Mouse (Mus musculus) cerebellum, adult 2 months (tissue): ENCODE measurements around the gene Setd1a.

ENCODE experiments used
- CTCF ChIP-seq: fragments of 200-500 bp; IDR thresholded peaks from 2 replicates; pipeline ENCODE4 v1.5.1; 2011; ENCODE audit warnings: low read depth, mild to moderate bottlenecking, control low read depth, low read length, moderate library complexity, borderline replicate concordance; ENCODE audit not compliant: insufficient read depth
- POLR2A ChIP-seq: fragments of 200-500 bp; IDR thresholded peaks from 2 replicates; pipeline ENCODE4 v1.6.1; 2011; ENCODE audit warnings: low read length, control low read depth, borderline replicate concordance; ENCODE audit not compliant: insufficient read depth

DNA sequence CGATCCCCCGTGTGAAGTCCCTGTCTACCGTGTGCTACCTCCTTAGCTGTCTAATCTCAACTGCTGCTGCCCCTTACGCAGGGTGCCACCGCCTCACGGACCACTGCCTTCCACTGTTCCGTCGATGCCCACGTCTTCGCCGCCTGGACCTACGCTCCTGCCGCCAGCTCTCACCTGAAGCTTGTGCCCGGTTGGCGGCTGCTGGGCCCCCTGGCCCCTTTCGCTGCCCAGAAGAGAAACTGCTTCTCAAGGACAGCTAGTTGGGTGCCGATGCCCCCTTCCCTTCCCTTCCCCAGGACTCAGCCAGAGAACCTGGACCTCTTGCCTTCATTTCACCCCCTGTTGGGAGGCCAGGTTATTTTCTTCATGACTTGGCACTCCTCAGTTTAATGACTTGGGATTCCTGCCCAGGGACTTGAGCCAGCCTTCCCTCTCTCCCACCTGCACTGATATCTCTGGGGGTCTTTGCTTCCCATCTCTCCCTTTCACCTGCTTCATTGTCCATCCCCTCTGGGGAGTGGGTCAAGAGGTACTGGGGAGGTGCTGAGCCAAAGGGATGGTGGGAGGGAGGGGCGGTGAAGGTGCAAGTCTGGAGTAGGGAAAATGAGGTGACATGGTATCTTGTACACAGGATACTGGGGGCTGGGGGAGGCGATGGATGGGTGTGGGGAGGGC is 8.7 kb upstream of the Setd1a start:
- no peak for TF ChIP-seq POLR2A
- no peak for TF ChIP-seq CTCF
